Mouse (Mus musculus): Measurements from ENCODE around the gene Tmem121b. TPM values are rescaled to one million over a fixed set of nuclear protein-coding genes. Genes with fewer than 3 reads are reported as not detected.

Tmem121b gene
- polyA plus RNA-seq, 1 experiment: 2.8 TPM

DNA sequence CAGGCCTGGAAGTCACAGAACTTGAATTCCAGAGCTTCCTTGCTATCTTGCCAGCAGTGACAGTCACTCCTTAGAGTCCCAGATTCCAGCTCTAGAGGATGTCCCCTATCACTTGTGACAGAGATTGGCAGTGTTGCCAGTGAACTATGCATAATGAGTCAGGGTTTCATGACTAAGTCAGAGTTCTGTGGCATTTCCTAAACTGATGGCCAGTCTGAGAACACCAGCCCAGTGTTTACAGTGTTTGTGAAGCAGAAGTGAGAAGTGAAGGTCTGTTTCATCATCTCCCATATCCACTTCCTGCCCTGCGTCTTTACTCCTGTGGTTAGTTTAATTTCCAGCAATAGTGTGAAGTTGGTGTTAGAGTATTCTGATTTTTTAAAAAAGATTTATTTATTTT lies 22.9 kb downstream of the Tmem121b start:
- TF ChIP-seq POLR2A (IDR thresholded peaks at IDR 0.05; ENCODE audit: borderline replicate concordance, extremely low read depth, low read depth, low read length) (no peak), CTCF (IDR thresholded peaks at IDR 0.05; ENCODE audit: insufficient read depth, low read length) (no peak)
- no peak for DNase-seq
- 59% methylated on average over 1 of the region's 1 CpGs for WGBS
- H3K4me3 ChIP-seq (replicated peaks; ENCODE audit: extremely low read depth, low read depth, low read length): no peak overlapping the region
- H3K4me1 ChIP-seq (ENCODE audit: control insufficient read depth, insufficient read depth, low read length): 0 out of 2 replicates have a peak, but pooled peaks cover 5% of the 10 kb centered on the region

GRCm38 (mm10) chr6:120469770-120470169 lies 23.8 kb downstream of the Tmem121b start:
- 0 out of 2 replicates have a peak, but pooled peaks cover 5% of the 10 kb centered on the region for H3K4me1 ChIP-seq (ENCODE audit: control insufficient read depth, insufficient read depth, low read length)

DNA sequence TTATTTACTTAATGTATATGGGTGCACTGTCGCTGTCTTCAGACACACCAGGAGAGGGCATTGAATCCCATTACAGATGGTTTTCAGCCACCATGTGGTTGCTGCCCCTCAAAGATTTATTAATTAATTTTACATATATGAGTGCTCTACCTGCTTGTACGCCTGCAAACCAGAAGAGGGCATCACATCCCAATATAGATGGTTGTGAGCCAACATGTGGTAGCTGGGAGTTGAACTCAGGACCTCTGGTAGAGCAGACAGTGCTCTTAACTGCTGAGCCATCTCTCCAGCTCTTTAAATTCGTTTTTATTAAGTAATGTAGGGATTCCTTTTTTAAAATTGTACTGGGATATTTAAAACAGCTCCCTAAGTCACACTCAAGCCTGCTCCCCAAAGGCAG lies 24.3 kb downstream of the Tmem121b start:
- 72% methylated on average over 3 of the region's 3 CpGs for WGBS
- TF ChIP-seq POLR2A (IDR thresholded peaks at IDR 0.05; ENCODE audit: borderline replicate concordance, extremely low read depth, low read depth, low read length) (no peak), CTCF (IDR thresholded peaks at IDR 0.05; ENCODE audit: insufficient read depth, low read length) (no peak)
- Histone ChIP-seq H3K4me3 (replicated peaks; ENCODE audit: extremely low read depth, low read depth, low read length) (no peak overlapping the region), H3K4me1 (ENCODE audit: control insufficient read depth, insufficient read depth, low read length) (0 out of 2 replicates have a peak, but pooled peaks cover 5% of the 10 kb centered on the region)
- DNase-seq: no peak

More at GRCm38 (mm10) chr6:120469770-120470169, 23.8 kb downstream of the Tmem121b start:
- DNase-seq: no peak
- no peak for TF ChIP-seq POLR2A (IDR thresholded peaks at IDR 0.05; ENCODE audit: borderline replicate concordance, extremely low read depth, low read depth, low read length)
- no peak for TF ChIP-seq CTCF (IDR thresholded peaks at IDR 0.05; ENCODE audit: insufficient read depth, low read length)
- H3K4me3 ChIP-seq (replicated peaks; ENCODE audit: extremely low read depth, low read depth, low read length): no peak overlapping the region

- 0 out of 2 replicates have a peak, but pooled peaks cover 5% of the 10 kb centered on the region for H3K4me1 ChIP-seq (ENCODE audit: control insufficient read depth, insufficient read depth, low read length)
- WGBS: 86% methylated on average over 4 of the region's 4 CpGs
- H3K4me3 ChIP-seq (replicated peaks; ENCODE audit: extremely low read depth, low read depth, low read length): no peak overlapping the region
- TF ChIP-seq CTCF (IDR thresholded peaks at IDR 0.05; ENCODE audit: insufficient read depth, low read length) (no peak), POLR2A (IDR thresholded peaks at IDR 0.05; ENCODE audit: borderline replicate concordance, extremely low read depth, low read depth, low read length) (no peak)
- no peak for DNase-seq
Observed at GRCm38 (mm10) chr6:120468259-120468658, 25.3 kb downstream of the Tmem121b start.

DNA sequence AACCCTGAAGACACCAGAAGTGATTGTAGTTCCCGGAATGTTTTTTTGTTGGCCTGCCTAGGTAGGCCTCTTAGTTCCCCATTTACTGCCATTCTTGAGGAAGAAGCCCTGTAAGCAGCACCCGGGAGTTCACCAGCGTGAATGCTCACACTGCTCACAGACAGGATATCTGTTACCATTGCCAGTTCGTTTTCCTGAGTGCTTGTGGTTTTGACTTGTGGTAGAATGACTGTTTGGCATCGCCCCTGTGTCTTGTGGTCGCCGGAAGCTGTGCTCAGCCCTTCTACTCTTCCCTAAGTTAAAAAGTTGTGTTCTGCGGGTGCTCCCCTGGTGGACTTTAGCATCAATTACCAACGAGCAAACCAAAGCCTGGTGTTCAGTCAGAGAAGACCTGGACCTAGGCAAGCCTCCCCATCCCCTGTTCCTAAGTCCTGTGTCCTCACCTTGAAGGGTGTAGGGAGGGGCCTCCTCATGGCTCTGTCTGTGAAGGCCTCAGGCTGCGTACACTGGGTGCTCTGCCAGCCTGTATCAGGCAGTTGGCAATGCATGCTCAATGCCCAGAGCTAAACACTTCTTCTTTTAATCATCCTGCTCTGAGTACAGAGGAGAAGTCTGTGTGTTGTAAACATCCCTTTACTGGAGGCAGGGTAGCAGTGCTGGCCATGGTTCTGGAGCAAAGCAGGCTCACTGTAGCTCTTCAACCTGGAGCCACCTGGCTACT lies 26.8 kb downstream of the Tmem121b start:
- WGBS: 69% methylated on average over 10 of the region's 10 CpGs
- Histone ChIP-seq H3K4me3 (replicated peaks; ENCODE audit: extremely low read depth, low read depth, low read length) (no peak overlapping the region), H3K4me1 (ENCODE audit: control insufficient read depth, insufficient read depth, low read length) (0 out of 2 replicates have a peak, but pooled peaks cover 5% of the 10 kb centered on the region)
- DNase-seq: no peak
- TF ChIP-seq POLR2A (IDR thresholded peaks at IDR 0.05; ENCODE audit: borderline replicate concordance, extremely low read depth, low read depth, low read length) (no peak), CTCF (IDR thresholded peaks at IDR 0.05; ENCODE audit: insufficient read depth, low read length) (no peak)

GRCm38 (mm10) chr6:120465393-120465792 lies 28.2 kb downstream of the Tmem121b start:
- DNase-seq: no peak
- TF ChIP-seq CTCF (IDR thresholded peaks at IDR 0.05; ENCODE audit: insufficient read depth, low read length): no peak
- no peak for TF ChIP-seq POLR2A (IDR thresholded peaks at IDR 0.05; ENCODE audit: borderline replicate concordance, extremely low read depth, low read depth, low read length)
- no peak overlapping the region for H3K4me3 ChIP-seq (replicated peaks; ENCODE audit: extremely low read depth, low read depth, low read length)
- WGBS: 64% methylated on average over 4 of the region's 4 CpGs
- H3K4me1 ChIP-seq (ENCODE audit: control insufficient read depth, insufficient read depth, low read length): 0 out of 2 replicates have a peak, but pooled peaks cover 2% of the 10 kb centered on the region

- H3K4me1 ChIP-seq (ENCODE audit: control insufficient read depth, insufficient read depth, low read length): no peaks in the 10 kb centered on the region
- DNase-seq: no peak
- H3K4me3 ChIP-seq (replicated peaks; ENCODE audit: extremely low read depth, low read depth, low read length): no peak overlapping the region
- 42% methylated on average over 9 of the region's 9 CpGs for WGBS
- TF ChIP-seq POLR2A (IDR thresholded peaks at IDR 0.05; ENCODE audit: borderline replicate concordance, extremely low read depth, low read depth, low read length) (no peak), CTCF (IDR thresholded peaks at IDR 0.05; ENCODE audit: insufficient read depth, low read length) (no peak)
Observed at GRCm38 (mm10) chr6:120464406-120464939, 29.1 kb downstream of the Tmem121b start.

GRCm38 (mm10) chr6:120463884-120464283 lies 29.7 kb downstream of the Tmem121b start:
- peak overlapping the region; percentile 62 for H3K4me3 ChIP-seq (replicated peaks; ENCODE audit: extremely low read depth, low read depth, low read length)
- TF ChIP-seq CTCF (IDR thresholded peaks at IDR 0.05; ENCODE audit: insufficient read depth, low read length): no peak
- TF ChIP-seq POLR2A (IDR thresholded peaks at IDR 0.05; ENCODE audit: borderline replicate concordance, extremely low read depth, low read depth, low read length): no peak
- no peak for DNase-seq
- H3K4me1 ChIP-seq (ENCODE audit: control insufficient read depth, insufficient read depth, low read length): no peaks in the 10 kb centered on the region
- WGBS: 1% methylated on average over 11 of the region's 11 CpGs

DNA sequence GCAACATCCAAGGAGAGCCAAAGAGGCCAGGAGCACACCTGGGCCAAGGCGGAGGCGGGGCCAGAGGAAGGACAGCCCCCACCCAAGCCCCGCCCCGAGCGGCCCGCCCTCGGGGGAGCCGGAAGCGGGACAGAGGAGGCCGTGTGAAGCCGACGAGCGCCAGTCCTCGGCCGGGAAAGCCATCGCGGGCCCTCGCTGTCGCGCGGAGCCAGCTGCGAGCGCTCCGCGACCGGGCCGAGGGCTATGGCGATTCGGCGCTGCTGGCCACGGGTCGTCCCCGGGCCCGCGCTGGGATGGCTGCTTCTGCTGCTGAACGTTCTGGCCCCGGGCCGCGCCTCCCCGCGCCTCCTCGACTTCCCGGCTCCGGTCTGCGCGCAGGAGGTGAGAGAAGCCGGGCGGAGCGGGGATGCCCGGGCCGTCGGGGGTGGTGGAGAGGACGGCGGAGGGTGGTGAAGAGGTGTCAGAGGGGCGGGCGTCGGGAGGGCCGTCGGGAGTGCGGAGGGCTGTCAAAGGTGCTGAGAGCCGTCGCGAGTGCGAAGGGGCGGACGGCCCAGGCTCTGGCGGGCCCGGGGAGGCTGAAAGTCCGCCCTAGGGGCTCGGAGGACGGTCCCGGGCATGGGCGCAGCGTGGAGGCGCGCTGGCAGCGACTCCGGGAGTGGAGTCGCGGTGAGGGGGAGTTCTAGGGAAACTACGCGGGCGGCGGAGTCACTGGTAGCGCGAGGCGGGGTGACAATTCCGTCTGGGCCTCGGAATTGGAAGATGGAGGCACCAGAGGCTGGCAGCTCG lies 30.3 kb downstream of the Tmem121b start, which contains the start of gene Il17ra:
Gene Il17ra, plus strand, starts transcription at position 162 of the 786 bp plus-strand sequence.
- WGBS: 1% methylated on average over 90 of the region's 90 CpGs
- H3K4me3 ChIP-seq (replicated peaks; ENCODE audit: extremely low read depth, low read depth, low read length): peak within 1 kb of the TSS; percentile 62
- DNase-seq: peak; percentile 84
- TF ChIP-seq POLR2A (IDR thresholded peaks at IDR 0.05; ENCODE audit: borderline replicate concordance, extremely low read depth, low read depth, low read length): peak; percentile 61; the same call in 1 of the 2 replicates
- no peak for TF ChIP-seq CTCF (IDR thresholded peaks at IDR 0.05; ENCODE audit: insufficient read depth, low read length)
- no peaks in the 10 kb centered on the region for H3K4me1 ChIP-seq (ENCODE audit: control insufficient read depth, insufficient read depth, low read length)

All from lung, adult 2 months (tissue).